Mouse (Mus musculus) embryonic facial prominence, embryonic 11.5 days (tissue): ENCODE results near the gene Lyrm4. TPM values are rescaled to one million over a fixed set of nuclear protein-coding genes. Genes with fewer than 3 reads are reported as not detected.

ENCODE experiments used
- ATAC-seq: fragments of 200-750 bp; cut with Nextera tagmentation; replicated peaks from 2 replicates; pipeline ENCODE4 v1.8.0; 2017; ENCODE audit warnings: low read depth; ENCODE audit not compliant: insufficient number of reproducible peaks, low FRiP score, low TSS enrichment
- DNase-seq: peaks from one replicate; pipeline ENCODE4 v3.0.0-alpha.2; 2015; ENCODE audit warnings: low spot score
- H3K27ac ChIP-seq: fragments of 300-500 bp; sonication (generic); replicated peaks from 2 replicates; pipeline ENCODE4 v1.5.1; 2014; ENCODE audit warnings: mild to moderate bottlenecking, low read depth, low read length, control low read depth
- H3K27me3 ChIP-seq: fragments of 300-500 bp; sonication (generic); 2 replicates; pipeline ENCODE4 v1.6.1; 2014; ENCODE audit warnings: mild to moderate bottlenecking, low read length, moderate library complexity, mixed read lengths; ENCODE audit not compliant: control insufficient read depth, insufficient read depth
- H3K36me3 ChIP-seq: fragments of 300-500 bp; sonication (generic); replicated peaks from 2 replicates; pipeline ENCODE4 v1.6.1; 2014; ENCODE audit warnings: low read depth, mild to moderate bottlenecking, low read length, moderate library complexity, mixed read lengths; ENCODE audit not compliant: control insufficient read depth, insufficient read depth
- H3K4me1 ChIP-seq: fragments of 300-500 bp; sonication (generic); 2 replicates; pipeline ENCODE4 v1.6.1; 2014; ENCODE audit warnings: low read length, mixed read lengths; ENCODE audit not compliant: control insufficient read depth, insufficient read depth
- H3K4me2 ChIP-seq: fragments of 300-500 bp; sonication (generic); 2 replicates; pipeline ENCODE4 v1.6.1; 2014; ENCODE audit warnings: low read depth, mild to moderate bottlenecking, control low read depth, low read length, moderate library complexity
- H3K4me3 ChIP-seq: fragments of 300-500 bp; sonication (generic); 2 replicates; pipeline ENCODE4 v1.5.1; 2014; ENCODE audit warnings: low read depth, low read length, control low read depth
- H3K9ac ChIP-seq: fragments of 300-500 bp; sonication (generic); replicated peaks from 2 replicates; pipeline ENCODE4 v1.6.1; 2014; ENCODE audit warnings: mild to moderate bottlenecking, control low read depth, low read length
- H3K9me3 ChIP-seq: fragments of 300-500 bp; sonication (generic); replicated peaks from 2 replicates; pipeline ENCODE4 v1.6.1; 2016; ENCODE audit warnings: mild to moderate bottlenecking, low read length, inconsistent platforms, mixed read lengths; ENCODE audit not compliant: control insufficient read depth
- WGBS: fragments of 180-500 bp; shearing (Covaris S2); extraction: QIAGEN DNeasy Blood & Tissue Kit; methylation state at CpG from one replicate; pipeline ENCODE4 v1.1.7; 2014; 5-methylcytosine and 5-hydroxymethylcytosine counted together
- polyA plus RNA-seq: library from polyadenylated mRNA; unstranded; fragments of >200 nt; fragmentation: Nextera tagmentation; extraction: Ambion mirVana; gene quantifications from 2 replicates; pipeline ENCODE4 v1.2.1, GENCODE M21; 2014

Gene Lyrm4
- polyA plus RNA-seq, 1 experiment from 2014 or later, result 22.6 TPM

DNA sequence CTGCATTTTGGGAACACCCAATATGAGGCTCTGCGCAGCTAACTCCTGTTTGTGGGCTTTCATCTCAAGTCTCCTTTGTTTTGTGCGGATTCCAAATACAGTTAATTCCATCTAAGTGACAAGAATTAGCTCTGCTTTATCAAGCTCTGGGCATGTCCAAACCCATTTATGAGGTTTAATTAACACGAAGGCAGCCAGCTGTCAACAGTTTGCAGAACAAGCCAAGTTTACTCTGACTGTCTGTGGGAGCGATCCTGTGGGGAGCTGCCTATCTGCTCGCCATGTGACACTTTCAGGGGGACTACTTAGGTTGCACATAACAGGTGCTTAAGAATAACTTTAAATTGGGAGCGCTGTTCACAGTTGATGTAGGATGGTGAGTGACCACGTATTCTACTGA lies 140.4 kb downstream of the Lyrm4 start:
- no peaks in the 10 kb centered on the region for H3K27me3 ChIP-seq
- H3K36me3 ChIP-seq, result no peaks in the 10 kb centered on the region
- H3K4me1 ChIP-seq, result no peaks in the 10 kb centered on the region
- 89% methylated on average over 7 of the region's 7 CpGs for WGBS
- no peak overlapping the region for H3K4me3 ChIP-seq
- DNase-seq, result no peak
- no peak overlapping the region for H3K4me2 ChIP-seq
- H3K9ac ChIP-seq, result no peak overlapping the region
- no peaks in the 10 kb centered on the region for H3K9me3 ChIP-seq
- H3K27ac ChIP-seq, result no peak overlapping the region
- ATAC-seq, result no peak

DNA sequence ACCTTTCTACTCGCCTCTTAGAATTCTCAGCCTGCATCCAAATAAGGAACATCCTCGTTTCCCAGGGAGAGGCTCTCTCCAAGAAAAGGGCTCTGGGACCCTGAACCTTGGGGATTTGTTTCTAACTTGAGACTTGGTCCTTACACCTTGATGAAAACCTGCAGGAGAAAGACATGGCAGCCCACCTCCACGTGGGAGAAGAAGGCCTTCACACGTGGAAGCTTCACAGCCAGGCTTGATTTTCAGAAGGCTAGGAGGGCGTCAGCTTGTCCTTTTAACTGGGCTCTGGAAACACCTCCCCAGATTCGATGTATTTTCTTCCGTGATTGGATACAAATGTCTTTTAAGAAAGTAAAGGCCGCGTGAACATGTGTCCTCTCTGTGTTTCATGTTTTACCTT lies 147.5 kb downstream of the Lyrm4 start:
- no peaks in the 10 kb centered on the region for H3K4me1 ChIP-seq
- no peaks in the 10 kb centered on the region for H3K9me3 ChIP-seq
- no peak overlapping the region for H3K27ac ChIP-seq
- peak overlapping the region; percentile 55 for H3K4me3 ChIP-seq
- DNase-seq (no peak), ATAC-seq (no peak)
- WGBS, result 26% methylated on average over 9 of the region's 9 CpGs
- peak overlapping the region; percentile 95 for H3K4me2 ChIP-seq
- peaks cover 4% of the 10 kb centered on the region for H3K27me3 ChIP-seq
- H3K9ac ChIP-seq, result no peak overlapping the region
- no peaks in the 10 kb centered on the region for H3K36me3 ChIP-seq

DNA sequence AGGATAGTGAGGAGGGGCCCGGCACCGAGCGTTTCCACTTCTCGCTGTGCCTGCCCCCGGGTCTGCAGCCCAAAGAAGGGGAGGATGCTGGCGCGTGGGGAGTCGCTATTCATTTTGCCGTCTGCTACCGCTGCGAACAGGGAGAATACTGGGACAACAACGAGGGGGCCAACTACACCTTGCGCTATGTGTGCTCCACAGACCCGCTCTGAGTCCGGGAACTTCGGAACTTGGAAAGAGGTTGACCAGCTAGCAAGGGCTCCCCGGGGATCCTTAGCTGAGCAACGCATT lies 147.9 kb downstream of the Lyrm4 start:
- peak overlapping the region; percentile 55 for H3K4me3 ChIP-seq
- peak overlapping the region; percentile 95 for H3K4me2 ChIP-seq
- DNase-seq (peak; percentile 24), ATAC-seq (no peak)
- H3K36me3 ChIP-seq, result no peaks in the 10 kb centered on the region
- H3K9ac ChIP-seq, result peak overlapping the region; percentile 49
- H3K27ac ChIP-seq, result no peak overlapping the region
- peaks cover 4% of the 10 kb centered on the region for H3K27me3 ChIP-seq
- H3K9me3 ChIP-seq, result no peaks in the 10 kb centered on the region
- no peaks in the 10 kb centered on the region for H3K4me1 ChIP-seq
- under 1% methylated on average over 18 of the region's 18 CpGs for WGBS

DNA sequence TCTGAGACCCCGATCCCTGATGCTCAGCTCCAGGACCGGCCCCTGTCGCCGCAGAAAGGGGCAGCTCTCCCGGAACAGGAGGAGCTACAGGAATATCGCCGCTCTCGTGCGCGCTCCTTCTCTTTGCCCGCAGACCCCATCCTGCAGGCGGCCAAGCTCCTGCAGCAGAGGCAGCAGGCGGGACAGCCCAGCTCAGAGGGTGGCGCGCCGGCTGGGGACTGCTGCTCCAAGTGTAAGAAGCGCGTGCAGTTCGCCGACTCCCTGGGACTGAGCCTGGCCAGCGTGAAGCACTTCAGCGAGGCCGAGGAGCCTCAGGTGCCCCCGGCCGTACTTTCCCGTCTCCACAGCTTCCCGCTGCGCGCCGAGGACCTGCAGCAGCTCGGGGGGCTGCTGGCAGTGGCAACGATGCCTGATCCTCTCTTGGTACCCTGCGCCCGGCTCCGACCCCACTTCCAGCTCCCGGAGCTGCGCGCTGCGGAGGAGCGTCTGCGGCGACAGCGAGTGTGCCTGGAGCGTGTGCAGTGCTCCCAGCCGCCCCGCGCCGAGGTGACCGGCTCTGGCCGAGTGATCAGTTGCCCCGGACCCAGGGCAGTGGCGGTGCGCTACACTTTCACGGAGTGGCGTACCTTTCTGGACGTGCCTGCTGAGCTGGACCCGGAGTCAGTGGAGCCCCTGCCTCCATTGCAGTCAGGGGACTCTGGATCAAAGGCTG lies 148.5 kb downstream of the Lyrm4 start:
- H3K4me2 ChIP-seq, result peak overlapping the region; percentile 95
- no peaks in the 10 kb centered on the region for H3K36me3 ChIP-seq
- no peak overlapping the region for H3K27ac ChIP-seq
- ATAC-seq, result peak; percentile 83
- no peaks in the 10 kb centered on the region for H3K4me1 ChIP-seq
- no peaks in the 10 kb centered on the region for H3K9me3 ChIP-seq
- peak overlapping the region; percentile 49 for H3K9ac ChIP-seq
- peak; percentile 66 for DNase-seq
- under 1% methylated on average over 57 of the region's 57 CpGs for WGBS
- H3K27me3 ChIP-seq, result peaks cover 4% of the 10 kb centered on the region
- peak overlapping the region; percentile 55 for H3K4me3 ChIP-seq

DNA sequence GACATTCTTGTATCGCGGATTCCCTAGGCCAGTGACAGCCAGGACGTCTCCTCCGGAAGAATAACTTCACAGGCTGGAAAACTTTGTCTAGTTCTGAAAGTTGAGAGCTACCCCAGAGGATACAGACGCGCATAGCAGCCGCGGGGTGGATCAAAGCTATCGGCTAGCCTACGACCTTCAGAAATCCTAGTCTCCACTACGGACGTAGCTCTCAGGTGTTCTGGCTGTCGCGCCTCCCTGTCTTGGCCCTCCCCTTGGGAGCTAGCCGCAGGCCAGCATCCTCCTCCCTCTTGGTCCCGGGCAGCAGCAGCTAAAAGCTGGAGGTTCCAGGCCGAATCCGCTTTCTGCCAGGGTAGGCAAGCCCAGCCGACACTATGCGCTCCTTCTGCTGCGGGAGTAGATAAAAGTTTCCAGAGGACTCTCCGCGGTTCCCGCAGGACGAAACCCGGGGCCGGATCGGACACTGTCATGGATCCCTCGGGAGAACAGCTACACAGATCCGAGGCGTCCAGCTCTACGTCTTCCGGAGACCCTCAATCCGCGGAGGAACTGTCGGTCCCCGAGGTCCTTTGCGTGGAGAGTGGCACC lies 149.1 kb downstream of the Lyrm4 start:
- H3K9me3 ChIP-seq, result no peaks in the 10 kb centered on the region
- peak; percentile 11 for ATAC-seq
- no peak overlapping the region for H3K27ac ChIP-seq
- peaks cover 4% of the 10 kb centered on the region for H3K27me3 ChIP-seq
- peak; percentile 65 for DNase-seq
- under 1% methylated on average over 38 of the region's 38 CpGs for WGBS
- peak overlapping the region; percentile 95 for H3K4me2 ChIP-seq
- H3K9ac ChIP-seq, result peak overlapping the region; percentile 49
- H3K4me3 ChIP-seq, result peak overlapping the region; percentile 55
- H3K36me3 ChIP-seq, result no peaks in the 10 kb centered on the region
- H3K4me1 ChIP-seq, result no peaks in the 10 kb centered on the region

DNA sequence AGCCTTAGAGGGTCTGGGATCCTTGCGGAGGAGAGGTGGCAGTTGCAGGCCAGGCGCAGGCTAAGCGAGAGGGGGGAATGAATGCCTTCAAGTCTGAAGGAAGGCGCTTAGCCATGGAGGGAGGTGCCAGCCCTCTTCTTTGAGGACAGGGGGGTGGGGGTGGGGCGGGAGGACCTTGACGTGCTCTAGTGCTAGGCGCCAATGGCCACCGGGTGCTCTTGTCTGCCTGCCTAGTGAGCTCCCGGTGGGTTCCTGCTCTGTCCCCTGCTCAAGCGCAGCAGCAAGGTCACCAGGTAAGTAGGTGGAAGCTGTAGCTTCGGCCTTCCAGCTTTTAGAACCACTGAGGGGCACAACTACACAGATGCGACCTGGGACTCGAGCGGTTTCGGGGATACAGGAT lies 149.6 kb downstream of the Lyrm4 start:
- no peak overlapping the region for H3K27ac ChIP-seq
- no peak for ATAC-seq
- WGBS, result 2% methylated on average over 15 of the region's 15 CpGs

DNA sequence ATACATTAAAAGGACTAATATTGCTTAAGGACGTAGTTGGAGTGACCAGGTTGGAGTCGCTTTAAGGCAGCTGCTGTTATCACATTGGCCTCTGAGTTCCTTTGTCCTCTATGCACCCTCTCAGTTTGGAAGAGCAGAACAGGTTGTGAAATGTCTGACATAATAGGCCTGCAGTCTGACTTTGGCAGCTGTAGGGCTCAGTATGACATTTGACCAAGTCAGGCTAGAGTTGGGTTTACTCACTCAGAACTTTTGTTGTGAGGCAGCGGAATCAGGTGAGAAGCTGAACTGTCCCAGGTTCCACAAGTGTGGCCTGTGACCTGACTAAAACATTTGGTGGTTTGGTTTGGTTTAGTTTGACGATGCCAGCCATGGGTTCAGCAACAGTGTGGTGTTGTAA lies 153.7 kb downstream of the Lyrm4 start:
- H3K27me3 ChIP-seq, result no peaks in the 10 kb centered on the region; the same call in 1 of the 2 replicates
- no peaks in the 10 kb centered on the region for H3K36me3 ChIP-seq
- ATAC-seq, result no peak
- 90% methylated on average over 4 of the region's 4 CpGs for WGBS
- DNase-seq, result no peak
- no peaks in the 10 kb centered on the region for H3K9me3 ChIP-seq
- H3K4me2 ChIP-seq, result no peak overlapping the region
- H3K4me3 ChIP-seq, result no peak overlapping the region
- H3K9ac ChIP-seq, result no peak overlapping the region
- no peak overlapping the region for H3K27ac ChIP-seq
- no peaks in the 10 kb centered on the region for H3K4me1 ChIP-seq

More for the DNA sequence above, 149.6 kb downstream of the Lyrm4 start:
- no peaks in the 10 kb centered on the region for H3K9me3 ChIP-seq
- peak; percentile 18 for DNase-seq
- no peak overlapping the region; the same call in 1 of the 2 replicates for H3K9ac ChIP-seq
- H3K4me1 ChIP-seq, result no peaks in the 10 kb centered on the region
- H3K36me3 ChIP-seq, result no peaks in the 10 kb centered on the region
- H3K27me3 ChIP-seq, result peaks cover 4% of the 10 kb centered on the region
- peak overlapping the region; percentile 55 for H3K4me3 ChIP-seq
- peak overlapping the region; percentile 95 for H3K4me2 ChIP-seq

DNA sequence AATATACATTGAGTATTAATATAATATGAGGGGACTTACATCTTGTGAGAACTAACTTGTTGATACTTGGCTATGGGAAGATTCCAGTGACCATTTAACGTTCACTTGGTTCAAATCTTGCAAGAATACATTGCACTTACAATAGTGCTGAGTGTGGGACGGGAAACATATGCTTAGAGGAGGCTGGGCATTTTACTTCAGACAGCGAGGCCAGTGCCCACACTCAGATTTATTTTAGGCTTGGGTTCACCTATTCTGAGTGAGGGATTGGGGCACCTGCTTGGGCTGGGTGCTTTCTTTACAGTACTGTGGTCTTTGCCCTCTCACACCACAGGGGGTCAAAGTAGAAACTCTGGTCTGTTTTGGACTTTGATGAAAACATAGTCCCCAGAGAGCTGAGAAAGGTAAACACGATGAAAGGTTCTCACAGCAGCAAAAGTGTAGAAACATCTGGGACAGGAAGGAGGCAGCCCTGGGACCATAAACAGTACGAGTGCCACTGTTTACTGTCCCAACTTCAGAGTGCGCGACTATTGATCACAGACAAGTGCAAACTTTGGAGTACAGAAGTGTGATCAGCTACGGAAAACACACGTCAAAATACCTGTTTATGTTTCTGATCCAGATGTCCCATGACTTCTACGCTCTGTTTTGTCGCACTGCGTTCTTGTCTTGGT lies 157.8 kb downstream of the Lyrm4 start:
- Histone ChIP-seq H3K9ac (no peak overlapping the region), H3K36me3 (no peaks in the 10 kb centered on the region), H3K9me3 (no peaks in the 10 kb centered on the region), H3K27ac (no peak overlapping the region), H3K27me3 (no peaks in the 10 kb centered on the region), H3K4me2 (no peak overlapping the region), H3K4me1 (no peaks in the 10 kb centered on the region), H3K4me3 (no peak overlapping the region)
- DNase-seq (no peak), ATAC-seq (no peak)
- WGBS, result 78% methylated on average over 12 of the region's 12 CpGs
